Mouse (Mus musculus) left cerebral cortex, adult 18-20 months (tissue): ENCODE data around the gene Zfand5. TPM values are rescaled to one million over a fixed set of nuclear protein-coding genes. Genes with fewer than 3 reads are reported as not detected.

Experiments
- DNase-seq, 2 experiments: peaks; one replicate each; pipeline ENCODE4 v3.0.0; 2021 to 2022; ENCODE audit warnings: low spot score in 2 of 2, mixed read lengths in 1 of 2
- total RNA-seq, 2 experiments: library from RNA; stranded (reverse); gene quantifications; 2 replicates each; pipeline ENCODE4 v1.2.3; 2021

The Zfand5 gene
- total RNA-seq, 2 experiments from 2014 or later = 169 to 175 TPM

DNA sequence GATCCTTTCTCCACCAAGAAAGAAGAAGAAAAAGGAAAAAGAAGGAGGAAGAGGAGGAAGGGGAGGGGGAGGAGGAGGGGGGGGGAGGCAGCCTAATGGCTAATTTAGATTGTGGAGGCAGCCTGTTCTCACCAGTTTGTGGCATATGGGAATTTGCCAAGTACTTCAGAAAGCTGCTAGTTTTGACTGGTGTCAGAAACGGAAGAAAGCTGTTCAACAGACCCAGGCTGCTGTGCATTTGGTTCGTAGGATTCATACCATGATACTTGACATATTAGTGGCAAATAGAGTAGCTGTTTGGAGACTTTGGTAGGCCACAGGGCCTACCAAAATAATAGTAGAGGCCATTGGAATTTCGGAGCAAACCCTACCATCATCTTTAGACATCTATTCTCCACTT lies 53.3 kb downstream of the Zfand5 start:
- DNase-seq = no peak

DNA sequence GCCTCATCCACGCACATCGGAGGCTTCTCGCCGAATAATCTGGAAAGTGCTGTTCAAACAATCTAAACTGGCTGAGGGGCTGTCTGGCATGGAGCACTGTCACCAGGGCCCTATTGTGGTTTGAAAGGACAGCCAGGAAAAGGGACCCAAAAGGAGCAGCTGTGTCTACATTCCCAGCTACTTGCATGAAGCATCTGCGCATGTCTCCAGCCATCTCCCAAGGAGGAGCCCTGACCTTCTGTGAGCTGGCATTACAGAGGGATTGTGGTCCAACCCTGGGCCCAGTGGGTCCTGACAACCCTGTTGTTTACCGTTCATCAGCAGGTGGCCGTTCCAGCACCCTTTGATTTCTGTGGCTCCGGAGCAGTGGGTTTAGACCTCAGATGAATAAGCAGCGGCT lies 56.9 kb downstream of the Zfand5 start:
- DNase-seq = no peak

DNA sequence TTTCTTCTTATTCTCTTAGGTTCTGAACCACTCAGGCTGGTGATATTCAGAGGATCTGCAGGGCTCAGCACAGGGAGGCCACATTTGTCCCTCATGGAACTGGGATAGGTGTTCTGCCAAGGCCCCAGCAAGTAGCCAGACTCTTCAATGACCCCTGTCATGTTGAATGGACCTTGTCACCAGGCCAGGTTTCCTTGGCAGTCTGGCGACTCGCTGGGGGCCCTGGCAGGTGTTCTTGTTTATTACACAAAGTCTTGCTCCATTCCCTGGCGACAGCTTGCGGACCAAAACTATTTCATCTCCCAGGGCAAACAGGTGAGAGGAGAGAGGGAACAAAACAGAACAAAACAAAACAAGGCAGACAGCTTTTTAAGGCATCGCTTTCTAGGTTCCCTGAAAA lies 57.7 kb downstream of the Zfand5 start:
- peak; percentile 15 to 19 for DNase-seq

DNA sequence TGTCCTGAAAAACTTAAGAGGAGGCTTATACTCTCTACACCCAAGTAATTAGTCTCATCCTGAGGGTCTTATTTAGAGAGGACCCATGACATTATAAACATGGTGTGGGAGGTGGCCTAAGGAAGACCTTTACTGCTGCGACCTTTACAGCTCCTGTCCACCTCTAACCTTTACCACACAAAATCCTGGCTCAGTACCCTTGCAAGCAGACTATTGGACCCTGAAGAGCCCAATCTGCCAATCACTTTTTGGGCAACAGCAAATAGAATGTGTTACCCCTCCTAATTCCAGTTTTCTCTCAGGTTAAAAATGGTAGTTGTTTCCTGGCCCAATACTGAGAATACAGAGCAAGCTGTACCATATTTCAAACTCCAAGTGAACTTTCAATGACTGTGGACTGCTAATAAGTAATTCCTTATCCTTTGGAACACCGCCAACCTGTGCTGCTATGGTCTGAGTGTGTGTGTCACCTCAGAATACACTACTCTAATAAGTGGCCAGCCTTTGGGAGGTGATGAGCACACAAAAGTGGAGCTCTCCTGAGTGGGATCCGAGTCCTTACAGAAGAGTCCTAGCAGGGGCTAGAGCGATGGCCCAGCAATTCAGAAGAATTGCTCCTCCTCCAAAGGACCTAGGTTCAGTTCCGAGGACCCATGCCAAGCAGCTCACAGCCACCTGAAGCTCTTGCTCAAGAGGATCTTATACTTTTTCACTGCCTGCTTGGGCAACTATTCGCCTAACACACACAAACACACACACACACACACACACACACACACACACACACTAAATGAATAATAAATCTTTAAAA lies 58.4 kb downstream of the Zfand5 start:
- no peak for DNase-seq

DNA sequence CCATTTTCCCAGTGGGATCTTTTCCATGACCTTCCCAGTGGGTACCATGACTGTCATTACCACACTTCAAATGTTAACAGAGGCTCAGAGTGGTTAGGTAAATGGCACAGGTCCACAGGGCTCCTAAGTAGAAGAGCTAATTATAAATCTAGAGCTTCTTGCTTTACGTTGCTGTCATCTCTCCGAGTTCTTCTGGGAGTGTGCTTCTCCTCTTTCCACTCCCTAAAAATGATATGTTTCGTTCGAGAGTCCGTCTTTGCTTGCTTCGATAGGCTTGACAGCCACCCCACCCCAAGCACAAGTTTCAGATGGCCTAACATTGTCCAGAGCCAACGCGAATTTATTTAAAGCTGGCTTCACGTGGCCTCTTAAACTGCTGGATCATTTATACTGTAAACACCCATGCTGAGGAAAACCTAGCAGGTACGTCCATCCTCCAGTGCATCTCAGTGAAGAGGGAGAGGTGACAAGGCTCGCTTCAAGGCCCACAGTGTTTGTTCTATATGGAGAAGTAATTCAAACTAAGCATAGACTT lies 59.6 kb downstream of the Zfand5 start:
- DNase-seq = no peak

Other genes starting within 250 kb of the Zfand5 start
- 100 to 1,000 TPM; 151 to 171 TPM for gene Gda, start 201.2 kb downstream of the Zfand5 start, total RNA-seq